Mouse (Mus musculus): Measurements from ENCODE around the gene Gm12394. TPM values are rescaled to one million over a fixed set of nuclear protein-coding genes. Genes with fewer than 3 reads are reported as not detected.

Gene Gm12394
- not detected in 2 replicates for polyA plus RNA-seq (2012; rRNA removed; ENCODE audit: low replicate concordance)

GRCm38 (mm10) chr4:42856671-42857070, at the start of gene Gm12394:
Gm12394 (minus strand) TSS chr4:42856771.

DNA sequence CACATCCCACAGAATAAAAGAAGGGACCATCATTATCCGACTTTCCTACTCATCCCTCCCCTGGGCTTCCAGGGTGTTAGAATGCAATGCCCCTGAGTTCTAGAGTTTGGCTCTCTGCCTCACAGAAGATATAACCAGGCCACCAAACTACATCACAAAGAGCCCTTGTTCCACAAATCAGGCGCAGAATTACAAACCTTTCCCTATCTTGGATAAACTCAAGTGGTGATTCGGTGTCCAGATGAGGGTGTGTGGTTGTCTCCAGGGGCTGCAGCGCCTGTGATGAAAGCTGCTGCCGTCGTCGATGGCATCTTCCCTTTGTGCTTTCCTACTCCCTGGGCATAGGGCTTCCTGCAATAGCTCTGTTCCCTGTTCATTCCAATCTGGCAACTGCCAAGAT, 17.6 kb upstream of the Gm12394 start, which contains the start of gene Fam205c:
Gene Fam205c, minus strand, starts transcription at position 101 of the 400 bp plus-strand sequence.

DNA sequence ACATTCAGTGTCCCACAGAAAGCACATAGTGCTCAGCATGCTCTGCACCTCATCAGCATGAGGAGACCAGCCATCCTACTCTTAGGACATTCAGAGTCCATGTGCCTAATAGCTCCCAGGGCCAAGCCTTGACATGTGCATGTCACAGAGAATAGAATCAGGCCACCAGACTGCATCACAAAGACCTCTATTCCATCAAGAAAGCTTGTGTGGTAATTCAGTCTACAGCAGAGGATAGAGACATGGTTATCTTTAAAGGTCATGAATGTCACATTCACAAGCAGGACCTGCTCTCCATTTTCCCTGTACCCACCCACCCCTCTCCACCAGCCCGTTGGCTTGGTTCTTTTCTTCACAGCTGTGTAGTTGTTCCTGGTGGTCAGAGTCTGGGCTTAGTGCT, 2.8 kb downstream of the Gm12394 start, which contains the start of gene Fam205a1:
Gene Fam205a1, minus strand, starts transcription at position 101 of the 400 bp plus-strand sequence.

DNA sequence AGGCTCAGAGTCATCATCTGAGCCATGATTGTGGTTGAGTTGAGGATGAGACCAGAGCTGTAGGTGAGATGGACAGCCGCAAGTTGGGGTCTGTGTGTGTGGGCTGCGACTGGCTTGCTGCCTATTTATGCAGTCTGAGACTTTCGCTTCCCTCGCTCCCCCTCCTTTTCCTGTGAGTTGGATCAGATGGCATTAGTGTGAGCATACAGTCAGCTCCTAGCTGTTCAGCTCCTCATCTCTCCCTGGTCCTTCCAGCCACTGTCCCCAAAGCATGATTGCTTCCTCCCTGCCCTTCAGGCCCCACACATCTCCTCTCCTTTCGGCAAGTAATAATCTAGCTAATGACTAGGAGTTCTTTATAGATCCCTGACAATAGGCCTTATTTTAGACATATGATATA, 82.7 kb downstream of the Gm12394 start, which contains the start of gene Ccl21a:
Gene Ccl21a, minus strand, starts transcription at position 101 of the 400 bp plus-strand sequence.

GRCm38 (mm10) chr4:42756477-42756876, 100.1 kb downstream of the Gm12394 start, which contains the start of gene Ccl19:
Ccl19 (minus strand) TSS chr4:42756577.

GRCm38 (mm10) chr4:42735245-42735644, 121.3 kb downstream of the Gm12394 start, which contains the start of gene 4930578G10Rik:
4930578G10Rik (plus strand) TSS chr4:42735545.

Other genes starting within 250 kb of the Gm12394 start
- 1.1 TPM in 1 of 2 replicates, not detected in the other for gene Gm10591, start 244.6 kb downstream of the Gm12394 start, polyA plus RNA-seq (2012; rRNA removed; ENCODE audit: low replicate concordance)
- gene Gm2564, start 227.1 kb downstream of the Gm12394 start, polyA plus RNA-seq (2012; rRNA removed; ENCODE audit: low replicate concordance): 0.41 and 1.3 TPM in 2 replicates
- not detected in 2 replicates for gene Ccl27b, start 201.5 kb downstream of the Gm12394 start, polyA plus RNA-seq (2012; rRNA removed; ENCODE audit: low replicate concordance)
- gene Il11ra2, start 194.9 kb downstream of the Gm12394 start, polyA plus RNA-seq (2012; rRNA removed; ENCODE audit: low replicate concordance): not detected in 2 replicates
- not detected in 2 replicates for gene 4930578G10Rik, start 121.2 kb downstream of the Gm12394 start, polyA plus RNA-seq (2012; rRNA removed; ENCODE audit: low replicate concordance)
- gene Ccl19, start 100.2 kb downstream of the Gm12394 start, polyA plus RNA-seq (2012; rRNA removed; ENCODE audit: low replicate concordance): 3.9 and 8.2 TPM in 2 replicates
- gene Ccl21a, start 82.8 kb downstream of the Gm12394 start, polyA plus RNA-seq (2012; rRNA removed; ENCODE audit: low replicate concordance): 25.7 and 25.8 TPM in 2 replicates
- not detected in 2 replicates for gene Fam205a1, start 2.9 kb downstream of the Gm12394 start, polyA plus RNA-seq (2012; rRNA removed; ENCODE audit: low replicate concordance)
- gene Fam205c, start 17.5 kb upstream of the Gm12394 start, polyA plus RNA-seq (2012; rRNA removed; ENCODE audit: low replicate concordance): not detected in 2 replicates
- 0.57 and 0.70 TPM in 2 replicates for gene Phf24, start 59.9 kb upstream of the Gm12394 start, polyA plus RNA-seq (2012; rRNA removed; ENCODE audit: low replicate concordance)
- 4.2 and 9.0 TPM in 2 replicates for gene Dnajb5, start 93.0 kb upstream of the Gm12394 start, polyA plus RNA-seq (2012; rRNA removed; ENCODE audit: low replicate concordance)
- gene 1700022I11Rik, start 112.8 kb upstream of the Gm12394 start, polyA plus RNA-seq (2012; rRNA removed; ENCODE audit: low replicate concordance): not detected in 2 replicates
- 149 and 296 TPM in 2 replicates for gene Vcp, start 143.7 kb upstream of the Gm12394 start, polyA plus RNA-seq (2012; rRNA removed; ENCODE audit: low replicate concordance)
- 8.5 and 11.1 TPM in 2 replicates for gene Fancg, start 153.7 kb upstream of the Gm12394 start, polyA plus RNA-seq (2012; rRNA removed; ENCODE audit: low replicate concordance)
- 30.0 and 31.1 TPM in 2 replicates for gene Pigo, start 169.0 kb upstream of the Gm12394 start, polyA plus RNA-seq (2012; rRNA removed; ENCODE audit: low replicate concordance)
- gene Stoml2, start 174.9 kb upstream of the Gm12394 start, polyA plus RNA-seq (2012; rRNA removed; ENCODE audit: low replicate concordance): 58.6 and 93.0 TPM in 2 replicates
- gene Fam214b, start 189.4 kb upstream of the Gm12394 start, polyA plus RNA-seq (2012; rRNA removed; ENCODE audit: low replicate concordance): 34.4 and 64.2 TPM in 2 replicates
- 4.8 and 9.7 TPM in 2 replicates for gene Unc13b, start 202.2 kb upstream of the Gm12394 start, polyA plus RNA-seq (2012; rRNA removed; ENCODE audit: low replicate concordance)